Mouse (Mus musculus) kidney, postnatal 0 days (tissue): ENCODE results near the gene Gm8897. TPM values are rescaled to one million over a fixed set of nuclear protein-coding genes. Genes with fewer than 3 reads are reported as not detected.
"Not testable (repeated sequence)": the region's sequence is repeated elsewhere in the genome, so short reads cannot be mapped to it uniquely, and the experiment has no call there.

Experiments
- ATAC-seq: fragments of 200-750 bp; cut with Nextera tagmentation; replicated peaks from 2 replicates; pipeline ENCODE4 v1.8.0; 2017; ENCODE audit warnings: low read depth, moderate number of reproducible peaks, moderate TSS enrichment, moderate library complexity; ENCODE audit not compliant: low FRiP score
- DNase-seq: peaks from one replicate; pipeline ENCODE4 v3.0.0-alpha.2; 2016; ENCODE audit warnings: low spot score
- H3K27ac ChIP-seq: fragments of 300-500 bp; sonication (generic); 2 replicates; pipeline ENCODE4 v1.5.1; 2014; ENCODE audit warnings: mild to moderate bottlenecking
- H3K27me3 ChIP-seq: fragments of 300-500 bp; sonication (generic); 2 replicates; pipeline ENCODE4 v1.6.1; 2014; ENCODE audit warnings: low read length, mixed read lengths; ENCODE audit not compliant: insufficient read depth
- H3K36me3 ChIP-seq: fragments of 300-500 bp; sonication (generic); 2 replicates; pipeline ENCODE4 v1.6.1; 2014; ENCODE audit warnings: low read length, mixed read lengths; ENCODE audit not compliant: insufficient read depth
- H3K4me1 ChIP-seq: fragments of 300-500 bp; sonication (generic); replicated peaks from 2 replicates; pipeline ENCODE4 v1.6.1; 2014; ENCODE audit warnings: antibody characterized with exemption, low read length, mixed read lengths; ENCODE audit not compliant: insufficient read depth
- H3K4me2 ChIP-seq: fragments of 300-500 bp; sonication (generic); 2 replicates; pipeline ENCODE4 v1.6.1; 2014; ENCODE audit warnings: mild to moderate bottlenecking, low read length, moderate library complexity, mixed read lengths
- H3K4me3 ChIP-seq: fragments of 300-500 bp; sonication (generic); replicated peaks from 2 replicates; pipeline ENCODE4 v1.5.1; 2014; ENCODE audit warnings: low read depth, low read length
- H3K9ac ChIP-seq: fragments of 300-500 bp; sonication (generic); 2 replicates; pipeline ENCODE4 v1.6.1; 2014; ENCODE audit warnings: low read depth, low read length
- H3K9me3 ChIP-seq: fragments of 300-500 bp; sonication (generic); replicated peaks from 2 replicates; pipeline ENCODE4 v1.6.1; 2016; ENCODE audit warnings: low read length, inconsistent platforms, mixed read lengths
- WGBS: fragments of 180-500 bp; shearing (Covaris S2); extraction: QIAGEN DNeasy Blood & Tissue Kit; methylation state at CpG from one replicate; pipeline ENCODE4 v1.1.7; 2014; 5-methylcytosine and 5-hydroxymethylcytosine counted together
- polyA plus RNA-seq: library from polyadenylated mRNA; unstranded; fragments of >200 nt; fragmentation: Nextera tagmentation; extraction: Ambion mirVana; gene quantifications from 2 replicates; pipeline ENCODE4 v1.2.1, GENCODE M21; 2015

The Gm8897 gene
- polyA plus RNA-seq = not detected in 2 replicates

DNA sequence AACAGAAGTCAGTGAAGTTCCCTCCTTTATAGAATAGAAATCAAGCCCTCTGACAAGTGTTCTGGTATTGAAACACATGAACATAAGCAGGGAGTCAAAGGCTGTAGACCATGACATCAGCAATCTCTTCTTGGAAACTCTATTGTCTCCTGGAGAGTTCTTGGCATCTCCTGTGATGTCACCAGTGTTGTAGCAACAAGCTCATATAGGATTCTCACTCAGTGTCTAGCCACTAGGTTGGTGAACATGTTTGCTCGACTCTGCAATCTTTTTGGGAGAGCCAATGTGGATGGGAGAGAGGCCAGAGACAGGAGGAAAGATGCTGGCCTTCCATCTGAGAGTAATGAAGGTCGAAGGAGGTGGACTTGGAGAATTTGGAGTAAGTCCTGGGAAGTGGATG, at the start of gene Gm8897:
Gene Gm8897, plus strand, starts transcription at position 301 of the 400 bp plus-strand sequence.
- not testable (repeated sequence) for DNase-seq, H3K27ac ChIP-seq, H3K4me2 ChIP-seq, H3K4me3 ChIP-seq, H3K27me3 ChIP-seq, ATAC-seq, H3K9ac ChIP-seq, H3K36me3 ChIP-seq, H3K9me3 ChIP-seq, H3K4me1 ChIP-seq
- WGBS = 67% methylated on average over 2 of the region's 2 CpGs

GRCm38 (mm10) chr5:11416691-11417090, 473 bp downstream of the Gm8897 start:
- H3K4me2 ChIP-seq, H3K27ac ChIP-seq, DNase-seq: not testable (repeated sequence)

More at GRCm38 (mm10) chr5:11416691-11417090, 473 bp downstream of the Gm8897 start:
- not testable (repeated sequence) for H3K36me3 ChIP-seq, H3K9me3 ChIP-seq, H3K27me3 ChIP-seq, H3K9ac ChIP-seq, H3K4me3 ChIP-seq, H3K4me1 ChIP-seq, ATAC-seq
- 29% methylated on average over 1 of the region's 1 CpGs for WGBS

Other genes with a start within 250 kb of the Gm8897 start
- gene Gm5861, start 233.3 kb upstream of the Gm8897 start, polyA plus RNA-seq = not detected in 2 replicates
- not detected in 2 replicates for gene Gm8890, start 160.4 kb upstream of the Gm8897 start, polyA plus RNA-seq
- gene Speer1, start 74.9 kb upstream of the Gm8897 start, polyA plus RNA-seq = not detected in 2 replicates
- gene Gm8906, start 86.3 kb downstream of the Gm8897 start, polyA plus RNA-seq = not detected in 2 replicates
- not detected in 2 replicates for gene Gm6460, start 178.5 kb downstream of the Gm8897 start, polyA plus RNA-seq